Mouse (Mus musculus) thymus, postnatal 36 days (tissue): ENCODE measurements around the gene Cks2.
"Not testable (repeated sequence)": the region's sequence is repeated elsewhere in the genome, so short reads cannot be mapped to it uniquely, and the experiment has no call there.

ENCODE experiments used
- DNase-seq, 2 experiments: peaks; one replicate each; pipeline ENCODE4 v3.0.0; 2022; ENCODE audit warnings: mixed read lengths in 2 of 2

Gene Cks2

GRCm38 (mm10) chr13:51644829-51645789 is at the start of gene Cks2:
TSS of gene Cks2 (plus strand) at chr13:51645232.
- DNase-seq = peak; percentile 96 to 98

- no peak for DNase-seq
Observed at GRCm38 (mm10) chr13:51595404-51595803, 49.6 kb upstream of the Cks2 start.

- no peak for DNase-seq
Observed at GRCm38 (mm10) chr13:51598063-51598462, 47.0 kb upstream of the Cks2 start.

GRCm38 (mm10) chr13:51600169-51600568 is 44.9 kb upstream of the Cks2 start:
- no peak for DNase-seq

GRCm38 (mm10) chr13:51602764-51603163 is 42.3 kb upstream of the Cks2 start:
- no peak for DNase-seq

GRCm38 (mm10) chr13:51603221-51603893 is 41.7 kb upstream of the Cks2 start:
- DNase-seq = no peak

GRCm38 (mm10) chr13:51603894-51604244 is 41.2 kb upstream of the Cks2 start:
- no peak for DNase-seq

- no peak for DNase-seq
Observed at GRCm38 (mm10) chr13:51609231-51609630, 35.8 kb upstream of the Cks2 start.

GRCm38 (mm10) chr13:51611060-51611459 is 34.0 kb upstream of the Cks2 start:
- no peak for DNase-seq

GRCm38 (mm10) chr13:51611500-51611899 is 33.5 kb upstream of the Cks2 start:
- DNase-seq = no peak

- DNase-seq = no peak
Observed at GRCm38 (mm10) chr13:51615815-51616214, 29.2 kb upstream of the Cks2 start.

- DNase-seq = no peak
Observed at GRCm38 (mm10) chr13:51616417-51617044, 28.5 kb upstream of the Cks2 start.

- DNase-seq = no peak
Observed at GRCm38 (mm10) chr13:51617306-51617705, 27.7 kb upstream of the Cks2 start.

GRCm38 (mm10) chr13:51617861-51618260 is 27.2 kb upstream of the Cks2 start:
- DNase-seq = peak; percentile 9 to 40

- no peak for DNase-seq
Observed at GRCm38 (mm10) chr13:51618602-51619001, 26.4 kb upstream of the Cks2 start.

- DNase-seq = no peak
Observed at GRCm38 (mm10) chr13:51622626-51623025, 22.4 kb upstream of the Cks2 start.

GRCm38 (mm10) chr13:51623678-51624077 is 21.4 kb upstream of the Cks2 start:
- DNase-seq = no peak

GRCm38 (mm10) chr13:51628273-51628848 is 16.7 kb upstream of the Cks2 start:
- no peak for DNase-seq

GRCm38 (mm10) chr13:51631354-51631992 is 13.6 kb upstream of the Cks2 start:
- DNase-seq = no peak

- no peak for DNase-seq
Observed at GRCm38 (mm10) chr13:51632560-51633218, 12.3 kb upstream of the Cks2 start.

GRCm38 (mm10) chr13:51635384-51635783 is 9.6 kb upstream of the Cks2 start:
- DNase-seq = not testable (repeated sequence)

- DNase-seq = no peak
Observed at GRCm38 (mm10) chr13:51638958-51639357, 6.1 kb upstream of the Cks2 start.
